Mouse (Mus musculus) adrenal gland, adult 8-10 months (tissue): Measurements from ENCODE around the gene Srcin1. TPM values are rescaled to one million over a fixed set of nuclear protein-coding genes. Genes with fewer than 3 reads are reported as not detected.

Experiments used
- DNase-seq: peaks from one replicate; pipeline ENCODE4 v3.0.0; 2022
- total RNA-seq, 4 experiments: library from RNA; stranded (reverse); gene quantifications; 2 replicates each; pipeline ENCODE4 v1.2.4; 2022

The Srcin1 gene
- total RNA-seq, 4 experiments from 2014 or later: 10.7 to 37.6 (median 19.9) TPM

- DNase-seq: no peak
Observed at GRCm38 (mm10) chr11:97502383-97502782, 73.6 kb downstream of the Srcin1 start.

GRCm38 (mm10) chr11:97500720-97501448 is 75.1 kb downstream of the Srcin1 start:
- no peak for DNase-seq

- no peak for DNase-seq
Observed at GRCm38 (mm10) chr11:97499865-97500719, 75.9 kb downstream of the Srcin1 start, which contains the start of gene 4933428G20Rik. Gene 4933428G20Rik (minus strand): TSS chr11:97500340.

GRCm38 (mm10) chr11:97497543-97497942 is 78.4 kb downstream of the Srcin1 start:
- DNase-seq: no peak

GRCm38 (mm10) chr11:97492836-97493235 is 83.2 kb downstream of the Srcin1 start:
- no peak for DNase-seq

GRCm38 (mm10) chr11:97491640-97492039 is 84.3 kb downstream of the Srcin1 start:
- DNase-seq: no peak

GRCm38 (mm10) chr11:97489589-97490324 is 86.2 kb downstream of the Srcin1 start:
- DNase-seq: peak; percentile 50

- DNase-seq: no peak
Observed at GRCm38 (mm10) chr11:97487656-97488055, 88.3 kb downstream of the Srcin1 start.

GRCm38 (mm10) chr11:97485661-97486060 is 90.3 kb downstream of the Srcin1 start:
- DNase-seq: no peak

- no peak for DNase-seq
Observed at GRCm38 (mm10) chr11:97479824-97480223, 96.2 kb downstream of the Srcin1 start.

- no peak for DNase-seq
Observed at GRCm38 (mm10) chr11:97479085-97479484, 96.9 kb downstream of the Srcin1 start.

GRCm38 (mm10) chr11:97478345-97478744 is 97.6 kb downstream of the Srcin1 start:
- DNase-seq: no peak

GRCm38 (mm10) chr11:97477431-97477830 is 98.6 kb downstream of the Srcin1 start:
- no peak for DNase-seq

GRCm38 (mm10) chr11:97476334-97477095 is 99.5 kb downstream of the Srcin1 start:
- DNase-seq: no peak

GRCm38 (mm10) chr11:97471276-97471675 is 104.7 kb downstream of the Srcin1 start:
- no peak for DNase-seq

- no peak for DNase-seq
Observed at GRCm38 (mm10) chr11:97469828-97470227, 106.2 kb downstream of the Srcin1 start.

- peak; percentile 61 for DNase-seq
Observed at GRCm38 (mm10) chr11:97468639-97469287, 107.2 kb downstream of the Srcin1 start.

- DNase-seq: no peak
Observed at GRCm38 (mm10) chr11:97466444-97467160, 109.4 kb downstream of the Srcin1 start.

GRCm38 (mm10) chr11:97465957-97466356 is 110.0 kb downstream of the Srcin1 start:
- no peak for DNase-seq

- DNase-seq: no peak
Observed at GRCm38 (mm10) chr11:97463991-97464390, 112.0 kb downstream of the Srcin1 start.

- no peak for DNase-seq
Observed at GRCm38 (mm10) chr11:97463166-97463565, 112.8 kb downstream of the Srcin1 start.
